Mouse (Mus musculus): ENCODE measurements around the gene Plxna4. TPM values are rescaled to one million over a fixed set of nuclear protein-coding genes. Genes with fewer than 3 reads are reported as not detected.
A peak's percentile ranks its signal among the peaks of the same experiment; 100 is the strongest.
"Not testable (repeated sequence)": the region's sequence is repeated elsewhere in the genome, so short reads cannot be mapped to it uniquely, and the experiment has no call there.

Gene Plxna4
- total and polyA plus RNA-seq, 2 experiments from 2014 or later, result 10.1 to 43.4 TPM

DNA sequence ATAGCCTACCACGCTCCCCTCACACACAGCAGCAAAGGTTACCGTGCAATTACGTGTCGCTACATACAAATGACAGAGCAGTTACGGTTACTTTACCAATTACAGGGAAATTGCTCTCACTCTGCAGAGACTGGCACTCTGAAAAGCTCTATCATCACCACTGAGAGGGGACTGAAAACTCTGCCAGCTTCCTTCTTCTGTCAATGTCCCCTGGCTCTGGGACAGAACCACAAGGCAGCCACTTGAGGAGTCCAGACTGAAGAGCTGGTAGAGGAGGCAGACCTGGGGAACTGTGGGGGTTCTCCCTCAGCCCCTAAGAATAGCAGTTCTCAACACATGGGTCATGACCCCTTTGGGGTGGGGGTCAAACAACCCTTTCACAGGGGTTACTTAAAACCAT lies 83.0 kb downstream of the Plxna4 start:
- Histone ChIP-seq H3K9ac (replicated peaks; ENCODE audit: low read length) (no peak overlapping the region), H3K27me3 (ENCODE audit: insufficient read depth, low read length) (no peaks in the 10 kb centered on the region), H3K36me3 (ENCODE audit: insufficient read depth, low read length) (no peaks in the 10 kb centered on the region), H3K27ac (no peak overlapping the region), H3K9me3 (ENCODE audit: low read length) (no peaks in the 10 kb centered on the region), H3K4me3 (ENCODE audit: low read length) (no peak overlapping the region), H3K4me2 (ENCODE audit: low read depth, low read length) (no peak overlapping the region), H3K4me1 (ENCODE audit: insufficient read depth, low read length) (no peaks in the 10 kb centered on the region)
- DNase-seq (ENCODE audit: low spot score), result no peak
- no peak for TF ChIP-seq CTCF (IDR thresholded peaks at IDR 0.05; ENCODE audit: low read depth)
- WGBS, result 61% methylated on average over 5 of the region's 5 CpGs
- ATAC-seq, result peak; percentile 43; the same call in 1 of the 2 replicates

DNA sequence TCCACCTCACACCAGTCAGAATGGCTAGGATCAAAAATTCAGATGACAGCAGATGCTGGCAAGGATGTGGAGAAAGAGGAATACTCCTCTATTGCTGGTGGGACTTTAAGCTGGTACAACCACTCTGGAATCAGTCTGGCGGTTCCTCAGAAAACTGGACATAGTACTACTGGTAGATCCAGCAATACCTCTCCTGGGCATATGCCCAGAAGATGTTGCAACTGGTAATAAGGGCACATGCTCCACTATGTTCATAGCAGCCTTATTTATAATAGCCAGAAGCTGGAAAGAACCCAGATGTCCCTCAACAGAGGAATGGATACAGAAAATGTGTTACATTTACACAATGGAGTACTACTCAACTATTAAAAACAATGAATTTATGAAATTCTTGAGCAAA lies 86.8 kb downstream of the Plxna4 start:
- H3K9me3 ChIP-seq (ENCODE audit: low read length); ATAC-seq; H3K4me2 ChIP-seq (ENCODE audit: low read depth, low read length); H3K27me3 ChIP-seq (ENCODE audit: insufficient read depth, low read length); H3K27ac ChIP-seq; H3K36me3 ChIP-seq (ENCODE audit: insufficient read depth, low read length); DNase-seq (ENCODE audit: low spot score); H3K4me1 ChIP-seq (ENCODE audit: insufficient read depth, low read length); H3K4me3 ChIP-seq (ENCODE audit: low read length); H3K9ac ChIP-seq (replicated peaks; ENCODE audit: low read length): not testable (repeated sequence)
- 100% methylated on average over 1 of the region's 1 CpGs for WGBS

DNA sequence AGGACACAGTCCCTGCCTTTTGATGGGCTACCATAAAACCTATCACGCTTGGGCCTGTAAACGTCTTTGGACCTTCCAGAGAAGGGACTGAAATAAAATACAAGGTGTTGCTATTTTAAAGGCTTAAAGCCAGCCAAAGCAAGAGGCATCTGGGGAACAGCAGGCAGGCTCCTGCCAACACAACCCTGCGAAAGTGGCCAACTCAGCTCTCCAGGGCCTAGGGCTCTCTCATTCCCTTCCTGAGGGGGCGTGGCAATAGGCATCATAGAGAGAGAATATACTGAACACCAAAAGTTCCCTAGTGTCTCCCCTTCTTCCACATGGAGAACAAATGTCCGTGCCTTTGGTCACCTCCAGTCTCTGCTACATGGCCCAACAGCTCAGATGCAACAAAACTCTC lies 89.9 kb downstream of the Plxna4 start:
- Histone ChIP-seq H3K36me3 (ENCODE audit: insufficient read depth, low read length) (peaks cover 5% of the 10 kb centered on the region; the same call in 1 of the 2 replicates), H3K9ac (replicated peaks; ENCODE audit: low read length) (no peak overlapping the region), H3K27me3 (ENCODE audit: insufficient read depth, low read length) (no peaks in the 10 kb centered on the region), H3K27ac (no peak overlapping the region), H3K9me3 (ENCODE audit: low read length) (no peaks in the 10 kb centered on the region), H3K4me1 (ENCODE audit: insufficient read depth, low read length) (peaks cover 7% of the 10 kb centered on the region; the same call in 1 of the 2 replicates), H3K4me3 (ENCODE audit: low read length) (no peak overlapping the region), H3K4me2 (ENCODE audit: low read depth, low read length) (no peak overlapping the region)
- DNase-seq (ENCODE audit: low spot score), result no peak
- WGBS, result 77% methylated on average over 5 of the region's 5 CpGs
- no peak for ATAC-seq
- TF ChIP-seq CTCF (IDR thresholded peaks at IDR 0.05; ENCODE audit: low read depth), result no peak

DNA sequence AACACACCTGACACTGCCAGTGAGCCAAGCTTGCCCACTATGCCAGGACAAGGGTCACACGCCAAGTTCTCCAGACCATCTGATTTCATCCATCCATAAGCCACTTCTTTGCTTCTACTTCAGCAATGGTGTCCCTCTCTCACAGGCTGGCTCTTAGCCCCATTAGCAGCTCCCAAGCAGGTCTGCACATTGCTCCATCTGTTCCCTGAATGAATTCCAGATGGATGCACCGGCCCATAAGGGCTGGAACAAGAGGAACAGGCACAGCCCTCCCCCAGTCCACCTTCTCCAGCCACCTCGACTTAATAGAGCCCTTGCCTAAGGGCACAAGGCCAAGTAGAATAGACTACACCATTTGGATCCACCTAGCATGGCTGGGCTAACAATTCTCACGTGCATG lies 91.9 kb downstream of the Plxna4 start:
- DNase-seq (ENCODE audit: low spot score) (peak; percentile 72), ATAC-seq (peak; percentile 82)
- TF ChIP-seq CTCF (IDR thresholded peaks at IDR 0.05; ENCODE audit: low read depth), result no peak
- H3K36me3 ChIP-seq (ENCODE audit: insufficient read depth, low read length), result peaks cover 5% of the 10 kb centered on the region; the same call in 1 of the 2 replicates
- H3K27me3 ChIP-seq (ENCODE audit: insufficient read depth, low read length), result no peaks in the 10 kb centered on the region
- no peak overlapping the region for H3K4me2 ChIP-seq (ENCODE audit: low read depth, low read length)
- 53% methylated on average over 4 of the region's 4 CpGs for WGBS
- H3K9me3 ChIP-seq (ENCODE audit: low read length), result no peaks in the 10 kb centered on the region
- no peak overlapping the region for H3K4me3 ChIP-seq (ENCODE audit: low read length)
- H3K27ac ChIP-seq, result no peak overlapping the region
- no peak overlapping the region for H3K9ac ChIP-seq (replicated peaks; ENCODE audit: low read length)
- H3K4me1 ChIP-seq (ENCODE audit: insufficient read depth, low read length), result peaks cover 7% of the 10 kb centered on the region; the same call in 1 of the 2 replicates

DNA sequence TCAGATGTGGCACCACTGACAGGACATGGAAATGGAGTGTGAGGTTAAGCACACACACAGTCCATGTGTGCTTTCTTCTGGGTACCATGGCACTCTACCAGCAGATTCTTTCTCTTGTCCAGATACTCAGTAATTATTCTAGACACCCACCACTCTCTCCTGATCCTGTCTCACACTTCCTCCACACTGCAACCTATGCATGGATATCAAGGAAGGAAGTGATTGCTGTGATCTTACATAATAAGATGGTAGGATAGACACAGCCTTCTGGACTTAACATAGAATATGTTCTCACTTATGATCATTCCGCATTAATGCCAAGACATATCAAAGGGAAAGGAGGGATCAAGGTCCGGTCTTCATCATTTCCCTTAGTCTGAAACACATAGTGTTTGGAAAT lies 92.5 kb downstream of the Plxna4 start:
- WGBS, result 93% methylated on average over 2 of the region's 2 CpGs
- Histone ChIP-seq H3K9ac (replicated peaks; ENCODE audit: low read length) (no peak overlapping the region), H3K4me3 (ENCODE audit: low read length) (no peak overlapping the region), H3K4me1 (ENCODE audit: insufficient read depth, low read length) (peaks cover 7% of the 10 kb centered on the region; the same call in 1 of the 2 replicates), H3K9me3 (ENCODE audit: low read length) (no peaks in the 10 kb centered on the region), H3K36me3 (ENCODE audit: insufficient read depth, low read length) (peaks cover 5% of the 10 kb centered on the region; the same call in 1 of the 2 replicates), H3K4me2 (ENCODE audit: low read depth, low read length) (no peak overlapping the region), H3K27me3 (ENCODE audit: insufficient read depth, low read length) (no peaks in the 10 kb centered on the region), H3K27ac (no peak overlapping the region)
- ATAC-seq (no peak), DNase-seq (ENCODE audit: low spot score) (no peak)
- TF ChIP-seq CTCF (IDR thresholded peaks at IDR 0.05; ENCODE audit: low read depth), result no peak

DNA sequence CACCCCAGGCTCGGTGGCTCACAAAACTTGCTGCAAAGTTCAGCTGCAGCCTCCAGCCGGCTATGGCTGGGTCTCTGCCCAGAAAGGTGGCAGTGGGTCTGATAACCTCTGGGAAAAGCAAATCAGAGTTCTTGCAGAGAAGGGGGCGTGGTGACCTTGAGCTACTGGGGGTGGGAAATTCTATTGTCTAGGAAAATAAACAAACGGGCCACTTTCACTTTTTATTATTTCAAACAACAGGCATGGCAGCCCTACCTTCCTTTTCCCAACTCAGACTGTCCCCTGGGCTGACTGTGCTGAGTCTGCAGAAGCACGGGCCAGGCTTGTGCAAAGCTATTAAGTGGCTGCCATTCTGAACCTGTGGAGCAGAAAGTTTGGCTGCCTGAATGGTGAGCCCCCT lies 94.4 kb downstream of the Plxna4 start:
- no peak overlapping the region for H3K4me2 ChIP-seq (ENCODE audit: low read depth, low read length)
- ATAC-seq (no peak), DNase-seq (ENCODE audit: low spot score) (no peak)
- no peak overlapping the region for H3K9ac ChIP-seq (replicated peaks; ENCODE audit: low read length)
- peaks cover 5% of the 10 kb centered on the region; the same call in 1 of the 2 replicates for H3K36me3 ChIP-seq (ENCODE audit: insufficient read depth, low read length)
- no peak overlapping the region for H3K27ac ChIP-seq
- TF ChIP-seq CTCF (IDR thresholded peaks at IDR 0.05; ENCODE audit: low read depth), result no peak
- no peaks in the 10 kb centered on the region for H3K9me3 ChIP-seq (ENCODE audit: low read length)
- peaks cover 7% of the 10 kb centered on the region; the same call in 1 of the 2 replicates for H3K4me1 ChIP-seq (ENCODE audit: insufficient read depth, low read length)
- H3K27me3 ChIP-seq (ENCODE audit: insufficient read depth, low read length), result no peaks in the 10 kb centered on the region
- 26% methylated on average over 5 of the region's 5 CpGs for WGBS
- H3K4me3 ChIP-seq (ENCODE audit: low read length), result no peak overlapping the region

DNA sequence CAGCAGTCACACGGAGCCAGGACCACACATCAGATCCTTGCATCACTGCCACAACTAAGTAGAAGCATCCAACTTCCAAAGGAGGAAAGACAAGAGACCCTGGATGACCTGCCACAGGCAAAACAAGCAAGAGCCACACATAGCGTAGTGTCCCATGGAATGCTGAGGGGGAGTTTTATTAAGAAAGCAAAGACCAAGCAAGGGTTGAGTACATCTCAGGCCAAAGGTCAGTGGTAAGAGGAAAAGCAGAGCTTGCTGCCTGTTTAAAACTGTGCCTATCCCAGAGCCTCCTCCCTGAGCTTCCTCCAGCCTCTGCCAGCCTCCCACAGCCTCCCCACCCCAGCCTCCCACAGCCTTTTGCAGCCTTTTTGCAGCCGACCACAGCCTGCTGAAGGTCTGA lies 100.9 kb downstream of the Plxna4 start:
- H3K4me3 ChIP-seq (ENCODE audit: low read length), result no peak overlapping the region
- no peak overlapping the region for H3K4me2 ChIP-seq (ENCODE audit: low read depth, low read length)
- H3K9ac ChIP-seq (replicated peaks; ENCODE audit: low read length), result no peak overlapping the region
- DNase-seq (ENCODE audit: low spot score) (no peak), ATAC-seq (no peak)
- H3K4me1 ChIP-seq (ENCODE audit: insufficient read depth, low read length), result no peaks in the 10 kb centered on the region; the same call in 1 of the 2 replicates
- 77% methylated on average over 3 of the region's 3 CpGs for WGBS
- H3K27ac ChIP-seq, result no peak overlapping the region
- no peaks in the 10 kb centered on the region for H3K9me3 ChIP-seq (ENCODE audit: low read length)
- no peaks in the 10 kb centered on the region for H3K27me3 ChIP-seq (ENCODE audit: insufficient read depth, low read length)
- no peak for TF ChIP-seq CTCF (IDR thresholded peaks at IDR 0.05; ENCODE audit: low read depth)
- no peaks in the 10 kb centered on the region for H3K36me3 ChIP-seq (ENCODE audit: insufficient read depth, low read length)
